Mouse (Mus musculus): ENCODE measurements around the gene Zfp768.

Zfp768 gene

GRCm38 (mm10) chr7:127296098-127296497 is 49.3 kb downstream of the Zfp768 start, which contains the start of gene Itgal:
TSS of gene Itgal (plus strand) at chr7:127296260.
- DNase-seq = no peak

All from lung, postnatal 10 days (tissue).